Mouse (Mus musculus): ENCODE measurements around the gene Gpr39.

DNA sequence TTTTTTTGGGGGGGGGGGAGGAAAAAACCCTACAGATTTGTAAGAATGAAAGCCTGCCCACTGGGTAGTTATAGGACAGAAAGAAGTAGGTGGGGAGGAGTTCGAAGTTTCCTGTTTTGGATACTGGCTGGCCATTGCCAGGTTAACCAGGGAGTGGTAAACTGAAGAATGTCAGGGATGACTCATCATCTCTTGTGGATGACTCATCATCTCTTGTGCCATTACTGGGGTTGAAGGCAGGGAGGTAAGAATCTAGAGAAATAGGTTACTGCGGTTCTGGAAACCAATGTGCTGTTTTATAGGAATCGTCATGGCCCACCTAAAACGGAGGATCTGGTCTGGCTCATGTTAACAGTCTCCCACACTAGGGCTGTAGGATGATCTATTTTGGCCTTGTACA lies 28.8 kb upstream of the Gpr39 start:
- TF ChIP-seq CTCF (IDR thresholded peaks at IDR 0.05; ENCODE audit: low read depth) (no peak), EP300 (IDR thresholded peaks at IDR 0.05; ENCODE audit: low read depth) (no peak)
